Mouse (Mus musculus) bone marrow macrophage, adult 2 months (primary cell): ENCODE measurements around the gene Tas1r1.

Experiments used
- CTCF ChIP-seq: IDR thresholded peaks from 2 replicates; pipeline ENCODE4 v1.5.1; 2012; ENCODE audit warnings: low read depth, mild to moderate bottlenecking, low read length, moderate library complexity
- POLR2A ChIP-seq: IDR thresholded peaks from 2 replicates; pipeline ENCODE4 v1.6.1; 2012; ENCODE audit warnings: mild to moderate bottlenecking, low read depth, low read length, borderline replicate concordance

GRCm38 (mm10) chr4:152078105-152078530, 39.8 kb upstream of the Tas1r1 start:
- no peak for TF ChIP-seq POLR2A
- TF ChIP-seq CTCF: no peak
